Mouse (Mus musculus) E14TG2a.4 (cell line): Measurements from ENCODE around the gene A730049H05Rik.

Experiments
- CTCF ChIP-seq: conservative IDR thresholded peaks from 2 replicates; pipeline ENCODE4 v1.5.1; 2014; ENCODE audit warnings: low read length
- NANOG ChIP-seq: IDR thresholded peaks from 2 replicates; pipeline ENCODE4 v1.6.1; 2014; ENCODE audit warnings: borderline replicate concordance, low read length, mixed read lengths

GRCm38 (mm10) chr6:92831106-92831505, 14.8 kb downstream of the A730049H05Rik start:
- TF ChIP-seq CTCF: no peak
- TF ChIP-seq NANOG: no peak
